Comparison of ENCODE assay signal across 11 mouse cellular contexts in the genomic region with DNA sequence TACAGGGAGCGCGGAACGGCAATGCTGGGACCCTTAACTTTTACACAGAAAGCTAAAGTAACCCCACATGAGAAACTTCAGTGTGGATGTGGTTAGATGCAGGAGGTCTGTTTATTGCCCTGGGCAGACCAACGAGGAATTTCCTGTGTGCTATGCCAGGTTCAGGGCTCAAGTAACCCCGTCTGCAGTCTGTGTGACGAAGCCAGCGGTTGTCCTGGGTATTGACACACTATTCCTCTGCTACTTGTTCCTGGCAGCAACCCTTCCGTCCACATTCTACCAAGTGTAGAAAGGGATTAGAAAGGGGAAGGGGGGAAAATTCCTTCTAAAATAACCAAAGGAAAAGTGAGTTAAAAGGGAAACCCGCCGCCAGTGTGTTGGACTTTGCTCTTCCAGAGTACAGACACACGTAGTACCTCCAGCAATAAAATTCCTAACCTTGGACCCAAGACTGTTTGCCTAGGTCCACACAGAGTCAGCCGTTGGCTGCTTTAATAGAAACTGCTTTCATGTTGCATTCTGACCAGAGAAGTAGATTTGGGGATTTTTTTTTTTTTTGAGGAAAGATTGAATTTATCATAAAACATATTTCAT.
DNase-seq lines count a peak whose midpoint lies in the region; ATAC-seq lines count a peak whose summit lies in the region.
"Had no signal": no experiment of that assay in that cellular context is flagged by ENCODE, and none has a peak within 500 bp of the region (broad histone marks: within the 10 kb centered on the region; RNA-seq: fewer than 3 reads in every experiment).

No protein-coding gene starts in this region.

- no peak for ATAC-seq in embryonic facial prominence, embryonic 12.5 days (ENCODE audit: insufficient number of reproducible peaks, insufficient read depth, low FRiP score, low TSS enrichment)
- peak; percentile 81 for ATAC-seq in intestine, embryonic 14.5 days (replicated peaks; ENCODE audit: low FRiP score, low TSS enrichment, low read depth)
- no peak for ATAC-seq in frontal cortex, adult (ENCODE audit: low TSS enrichment)

- H3K4me3 ChIP-seq in embryonic facial prominence, embryonic 12.5 days, result no peak overlapping the region
- H3K4me3 ChIP-seq in intestine, embryonic 14.5 days (ENCODE audit: low read depth, low read length), result no peak overlapping the region
- H3K4me3 ChIP-seq in limb, embryonic 10.5 days, result no peak overlapping the region
- H3K4me3 ChIP-seq: heart, embryonic 10.5 days; midbrain, embryonic 15.5 days had no signal

- peaks cover 22% of the 10 kb centered on the region for H3K4me1 ChIP-seq in embryonic facial prominence, embryonic 12.5 days
- H3K4me1 ChIP-seq in intestine, embryonic 14.5 days (replicated peaks; ENCODE audit: control insufficient read depth, insufficient read depth, low read length), result peaks cover 16% of the 10 kb centered on the region
- peaks cover 52% of the 10 kb centered on the region for H3K4me1 ChIP-seq in limb, embryonic 10.5 days
- H3K4me1 ChIP-seq: heart, embryonic 10.5 days had no signal

- no peaks in the 10 kb centered on the region for H3K9me3 ChIP-seq in embryonic facial prominence, embryonic 12.5 days
- H3K9me3 ChIP-seq in intestine, embryonic 14.5 days (ENCODE audit: control insufficient read depth, low read length), result no peaks in the 10 kb centered on the region
- H3K9me3 ChIP-seq in limb, embryonic 10.5 days (replicated peaks), result no peaks in the 10 kb centered on the region
- H3K9me3 ChIP-seq: heart, embryonic 10.5 days; midbrain, embryonic 15.5 days had no signal

- peak; percentile 23 for DNase-seq in embryo, embryonic 11 days
- no peak for DNase-seq in embryo, embryonic 10 days (ENCODE audit: low spot score)
- peak; percentile 65 for DNase-seq in intestine, embryonic 14.5 days (ENCODE audit: low spot score)
- no peak for DNase-seq in limb, embryonic 10.5 days (ENCODE audit: low spot score)
- DNase-seq in left cerebral cortex, adult 18-20 months (ENCODE audit: low spot score in 2 of 2), result no peak
- DNase-seq in urinary bladder, postnatal 4 days (ENCODE audit: low spot score in 2 of 2), result no peak

- H3K9ac ChIP-seq in embryonic facial prominence, embryonic 12.5 days, result no peak overlapping the region
- H3K9ac ChIP-seq in intestine, embryonic 14.5 days (ENCODE audit: low read length), result no peak overlapping the region
- H3K9ac ChIP-seq: hindbrain, embryonic 14.5 days; midbrain, embryonic 15.5 days had no signal

- no peaks in the 10 kb centered on the region for H3K27me3 ChIP-seq in embryonic facial prominence, embryonic 12.5 days
- no peaks in the 10 kb centered on the region for H3K27me3 ChIP-seq in intestine, embryonic 14.5 days (replicated peaks; ENCODE audit: control insufficient read depth, insufficient read depth, low read length)
- H3K27me3 ChIP-seq in limb, embryonic 10.5 days (ENCODE audit: low read depth, poor library complexity, severe bottlenecking), result no peaks in the 10 kb centered on the region
- H3K27me3 ChIP-seq: midbrain, embryonic 15.5 days had no signal

- peak overlapping the region; percentile 5; the same call in 1 of the 2 replicates for H3K4me2 ChIP-seq in embryonic facial prominence, embryonic 12.5 days (replicated peaks)
- H3K4me2 ChIP-seq in intestine, embryonic 14.5 days (ENCODE audit: low read length), result 0 out of 2 replicates have a peak overlapping the region, but pooled peaks have one; percentile 13
- H3K4me2 ChIP-seq: hindbrain, embryonic 14.5 days; midbrain, embryonic 15.5 days had no signal

- no peaks in the 10 kb centered on the region for H3K36me3 ChIP-seq in embryonic facial prominence, embryonic 12.5 days
- no peaks in the 10 kb centered on the region for H3K36me3 ChIP-seq in intestine, embryonic 14.5 days (ENCODE audit: control insufficient read depth, insufficient read depth, low read length)
- H3K36me3 ChIP-seq in limb, embryonic 10.5 days, result no peaks in the 10 kb centered on the region
- H3K36me3 ChIP-seq: heart, embryonic 10.5 days; midbrain, embryonic 15.5 days had no signal

- H3K27ac ChIP-seq in embryonic facial prominence, embryonic 12.5 days, result peak overlapping the region; percentile 66; the same call in 1 of the 2 replicates
- peak overlapping the region; percentile 43 for H3K27ac ChIP-seq in intestine, embryonic 14.5 days (ENCODE audit: low read depth)
- peak overlapping the region; percentile 77 for H3K27ac ChIP-seq in limb, embryonic 10.5 days
- H3K27ac ChIP-seq: heart, embryonic 10.5 days; hindbrain, embryonic 14.5 days; midbrain, embryonic 15.5 days had no signal

- 31% methylated on average over 12 of the region's 12 CpGs for WGBS in embryonic facial prominence, embryonic 12.5 days
- WGBS in intestine, embryonic 14.5 days, result 54% methylated on average over 12 of the region's 12 CpGs
- 66% methylated on average over 12 of the region's 12 CpGs for WGBS in limb, embryonic 10.5 days

Comparison
In these comparisons a context has a peak if more than half of its experiments do, and no peak if none do; other contexts are left out.
1. DNase-seq: peak in embryo, embryonic 11 days (single experiment) and intestine, embryonic 14.5 days (single experiment); none in embryo, embryonic 10 days (single experiment), limb, embryonic 10.5 days (single experiment), left cerebral cortex, adult 18-20 months (0 of 2) and urinary bladder, postnatal 4 days (0 of 2).
2. Peak in every context shown above with its lines, with median percentiles within 50 percentile points of each other: H3K27ac ChIP-seq.